Mouse (Mus musculus): Measurements from ENCODE around the gene Foxp1. TPM values are rescaled to one million over a fixed set of nuclear protein-coding genes. Genes with fewer than 3 reads are reported as not detected.

Foxp1 gene
- polyA plus RNA-seq, 1 experiment = 17.7 TPM

- no peaks in the 10 kb centered on the region for H3K36me3 ChIP-seq (ENCODE audit: control insufficient read depth, insufficient read depth)
- no peak overlapping the region for H3ac ChIP-seq (ENCODE audit: control insufficient read depth, insufficient read length)
- no peak overlapping the region for H3K4me2 ChIP-seq (ENCODE audit: low read depth)
- no peaks in the 10 kb centered on the region for H3K27me3 ChIP-seq (ENCODE audit: control insufficient read depth, insufficient read depth, insufficient read length)
- TF ChIP-seq SRF (IDR thresholded peaks at IDR 0.05; ENCODE audit: control insufficient read depth, insufficient read length, low read depth) = no peak
- TF ChIP-seq MYOG (IDR thresholded peaks at IDR 0.05; ENCODE audit: control insufficient read depth in 1 of 3, insufficient read depth in 1 of 3, insufficient read length in 2 of 3, low read depth in 2 of 3) = peak in 1 of 3 experiments; percentile 28
- TF ChIP-seq MYOD1 (IDR thresholded peaks at IDR 0.05; ENCODE audit: control insufficient read depth in 1 of 3, insufficient read length in 2 of 3, low read depth in 2 of 3) = peak in 1 of 3 experiments; percentile 42
- H3K79me2 ChIP-seq (ENCODE audit: control insufficient read depth, insufficient read depth) = peaks cover 82% of the 10 kb centered on the region
- no peak overlapping the region for H3K4me3 ChIP-seq
Measured at GRCm38 (mm10) chr6:99020570-99021444, 501.7 kb downstream of the Foxp1 start.

- Histone ChIP-seq H3K4me2 (ENCODE audit: low read depth) (peak overlapping the region; percentile 72), H3K36me3 (ENCODE audit: control insufficient read depth, insufficient read depth) (no peaks in the 10 kb centered on the region), H3K79me2 (ENCODE audit: control insufficient read depth, insufficient read depth) (peaks cover 71% of the 10 kb centered on the region), H3K4me3 (no peak overlapping the region), H3K27me3 (ENCODE audit: control insufficient read depth, insufficient read depth, insufficient read length) (no peaks in the 10 kb centered on the region), H3ac (ENCODE audit: control insufficient read depth, insufficient read length) (no peak overlapping the region)
- TF ChIP-seq TCF3 (IDR thresholded peaks at IDR 0.05; ENCODE audit: insufficient read length, low read depth) (no peak), POLR2AphosphoS2 (IDR thresholded peaks at IDR 0.05; ENCODE audit: insufficient read length, low read depth) (no peak), MYOG (IDR thresholded peaks at IDR 0.05; ENCODE audit: control insufficient read depth in 1 of 3, insufficient read depth in 1 of 3, insufficient read length in 2 of 3, low read depth in 2 of 3) (no peak)
Measured at GRCm38 (mm10) chr6:99019716-99020115, 502.8 kb downstream of the Foxp1 start.

GRCm38 (mm10) chr6:99019266-99019665 lies 503.3 kb downstream of the Foxp1 start:
- TF ChIP-seq POLR2AphosphoS2 (IDR thresholded peaks at IDR 0.05; ENCODE audit: insufficient read length, low read depth) (no peak), POLR2A (IDR thresholded peaks at IDR 0.05; ENCODE audit: insufficient read length, low read depth) (no peak), REST (IDR thresholded peaks at IDR 0.05; ENCODE audit: insufficient read depth, insufficient read length) (no peak), MAX (IDR thresholded peaks at IDR 0.05; ENCODE audit: low read depth) (no peak), E2F4 (IDR thresholded peaks at IDR 0.05; ENCODE audit: insufficient read depth) (no peak), MYOG (IDR thresholded peaks at IDR 0.05; ENCODE audit: control insufficient read depth in 1 of 3, insufficient read depth in 1 of 3, insufficient read length in 2 of 3, low read depth in 2 of 3) (no peak), USF1 (IDR thresholded peaks at IDR 0.05; ENCODE audit: low read depth) (no peak), TCF12 (IDR thresholded peaks at IDR 0.05; ENCODE audit: insufficient read depth, poor library complexity, severe bottlenecking) (no peak), MYOD1 (IDR thresholded peaks at IDR 0.05; ENCODE audit: control insufficient read depth in 1 of 3, insufficient read length in 2 of 3, low read depth in 2 of 3) (no peak), SRF (IDR thresholded peaks at IDR 0.05; ENCODE audit: control insufficient read depth, insufficient read length, low read depth) (no peak), CEBPB (IDR thresholded peaks at IDR 0.05; ENCODE audit: insufficient read depth, poor library complexity, severe bottlenecking) (no peak), TCF3 (IDR thresholded peaks at IDR 0.05; ENCODE audit: insufficient read length, low read depth) (no peak)
- Histone ChIP-seq H3K79me2 (ENCODE audit: control insufficient read depth, insufficient read depth) (peaks cover 67% of the 10 kb centered on the region), H3K36me3 (ENCODE audit: control insufficient read depth, insufficient read depth) (no peaks in the 10 kb centered on the region), H3ac (ENCODE audit: control insufficient read depth, insufficient read length) (no peak overlapping the region), H3K4me3 (no peak overlapping the region), H3K4me2 (ENCODE audit: low read depth) (peak overlapping the region; percentile 72), H3K27me3 (ENCODE audit: control insufficient read depth, insufficient read depth, insufficient read length) (no peaks in the 10 kb centered on the region)

GRCm38 (mm10) chr6:99013866-99014502 lies 508.5 kb downstream of the Foxp1 start:
- no peak overlapping the region for H3K4me2 ChIP-seq (ENCODE audit: low read depth)
- peaks cover 28% of the 10 kb centered on the region for H3K79me2 ChIP-seq (ENCODE audit: control insufficient read depth, insufficient read depth)
- H3K36me3 ChIP-seq (ENCODE audit: control insufficient read depth, insufficient read depth) = peaks cover 16% of the 10 kb centered on the region
- no peak overlapping the region for H3K4me3 ChIP-seq
- H3ac ChIP-seq (ENCODE audit: control insufficient read depth, insufficient read length) = no peak overlapping the region
- TF ChIP-seq POLR2A (IDR thresholded peaks at IDR 0.05; ENCODE audit: insufficient read length, low read depth) (no peak), TCF3 (IDR thresholded peaks at IDR 0.05; ENCODE audit: insufficient read length, low read depth) (no peak), USF1 (IDR thresholded peaks at IDR 0.05; ENCODE audit: low read depth) (no peak), TCF12 (IDR thresholded peaks at IDR 0.05; ENCODE audit: insufficient read depth, poor library complexity, severe bottlenecking) (no peak), MYOD1 (IDR thresholded peaks at IDR 0.05; ENCODE audit: control insufficient read depth in 1 of 3, insufficient read length in 2 of 3, low read depth in 2 of 3) (no peak), MYOG (IDR thresholded peaks at IDR 0.05; ENCODE audit: control insufficient read depth in 1 of 3, insufficient read depth in 1 of 3, insufficient read length in 2 of 3, low read depth in 2 of 3) (no peak), REST (IDR thresholded peaks at IDR 0.05; ENCODE audit: insufficient read depth, insufficient read length) (no peak), E2F4 (IDR thresholded peaks at IDR 0.05; ENCODE audit: insufficient read depth) (no peak), MAX (IDR thresholded peaks at IDR 0.05; ENCODE audit: low read depth) (no peak), POLR2AphosphoS2 (IDR thresholded peaks at IDR 0.05; ENCODE audit: insufficient read length, low read depth) (no peak)
- no peaks in the 10 kb centered on the region for H3K27me3 ChIP-seq (ENCODE audit: control insufficient read depth, insufficient read depth, insufficient read length)
